Mouse (Mus musculus) CH12.LX (cell line): ENCODE results near the gene Slc47a2. TPM values are rescaled to one million over a fixed set of nuclear protein-coding genes. Genes with fewer than 3 reads are reported as not detected.

Experiments
- DNase-seq: peaks from one replicate; pipeline ENCODE4 v3.0.0-alpha.2; 2013; ENCODE audit errors: extremely low read depth
- H3K27ac ChIP-seq: 2 replicates; pipeline ENCODE4 v1.5.1; 2012; ENCODE audit warnings: low read depth, mild to moderate bottlenecking, control low read depth, moderate library complexity; ENCODE audit not compliant: insufficient read depth
- H3K27me3 ChIP-seq: replicated peaks from 2 replicates; pipeline ENCODE3; 2012; ENCODE audit warnings: inconsistent platforms
- H3K36me3 ChIP-seq, 2 experiments: replicated peaks in 1 of 2; 2 replicates each; pipeline versions ENCODE3 to v1.6.1; 2012; ENCODE audit warnings: inconsistent platforms in 1 of 2, low read length in 1 of 2, mild to moderate bottlenecking in 1 of 2, mixed read lengths in 1 of 2, moderate library complexity in 1 of 2; ENCODE audit not compliant: control insufficient read depth in 1 of 2, insufficient read depth in 1 of 2
- H3K4me1 ChIP-seq, 2 experiments: 2 replicates each; pipeline ENCODE4 v1.6.1; 2012; ENCODE audit warnings: inconsistent platforms in 1 of 2, moderate library complexity in 1 of 2; ENCODE audit not compliant: insufficient read depth in 2 of 2, control insufficient read depth in 1 of 2
- H3K4me2 ChIP-seq: 2 replicates; pipeline ENCODE4 v1.6.1; 2012; ENCODE audit warnings: low read depth, mild to moderate bottlenecking, control low read depth; ENCODE audit not compliant: poor library complexity, insufficient read depth, severe bottlenecking
- H3K4me3 ChIP-seq, 3 experiments: fragments of 150-350 bp in 1 of 3; sonication (generic) in 1 of 3; replicated peaks in 1 of 3; 2 replicates each; pipeline versions ENCODE3 to v1.5.1; 2011 to 2012; ENCODE audit warnings: low read depth in 2 of 3, low read length in 2 of 3, mild to moderate bottlenecking in 2 of 3, moderate library complexity in 2 of 3, control low read depth in 1 of 3, improper control_type of control experiment in 1 of 3, inconsistent platforms in 1 of 3, mixed read lengths in 1 of 3; ENCODE audit not compliant: poor library complexity in 1 of 3
- H3K79me2 ChIP-seq: replicated peaks from 2 replicates; pipeline ENCODE4 v1.6.1; 2012; ENCODE audit warnings: mild to moderate bottlenecking, moderate library complexity; ENCODE audit not compliant: control insufficient read depth, poor library complexity, insufficient read depth, severe bottlenecking; ENCODE audit errors: extremely low read depth
- H3K9ac ChIP-seq: 2 replicates; pipeline ENCODE4 v1.6.1; 2012; ENCODE audit warnings: low read depth, mild to moderate bottlenecking, control low read depth, moderate library complexity; ENCODE audit not compliant: insufficient read depth
- H3K9me3 ChIP-seq: replicated peaks from 2 replicates; pipeline ENCODE3; 2012; ENCODE audit warnings: low read length, inconsistent platforms, mixed read lengths
- BHLHE40 ChIP-seq: IDR thresholded peaks from 2 replicates; pipeline ENCODE4 v1.6.1; 2011; ENCODE audit warnings: mild to moderate bottlenecking, low read depth, low read length, improper control_type of control experiment
- CHD2 ChIP-seq: IDR thresholded peaks from 2 replicates; pipeline ENCODE4 v1.6.1; 2011; ENCODE audit warnings: low read length, improper control_type of control experiment
- CTCF ChIP-seq, 2 experiments: IDR thresholded peaks in 1 of 2; conservative IDR thresholded peaks in 1 of 2; 2 replicates each; pipeline ENCODE4 v1.5.1; 2011 to 2012; ENCODE audit warnings: low read depth in 2 of 2, low read length in 2 of 2, improper control_type of control experiment in 1 of 2, inconsistent platforms in 1 of 2, mild to moderate bottlenecking in 1 of 2, moderate library complexity in 1 of 2
- EP300 ChIP-seq: IDR thresholded peaks from 2 replicates; pipeline ENCODE4 v1.6.1; 2011; ENCODE audit warnings: low read length, improper control_type of control experiment
- ETS1 ChIP-seq: conservative IDR thresholded peaks from 2 replicates; pipeline ENCODE4 v1.6.1; 2012; ENCODE audit warnings: low read depth, mild to moderate bottlenecking, inconsistent platforms, low read length, improper control_type of control experiment, moderate library complexity
- JUND ChIP-seq: conservative IDR thresholded peaks from 2 replicates; pipeline ENCODE4 v1.6.1; 2011; ENCODE audit warnings: low read depth, low read length, improper control_type of control experiment
- MAZ ChIP-seq: IDR thresholded peaks from 2 replicates; pipeline ENCODE4 v1.6.1; 2012; ENCODE audit warnings: low read depth, mild to moderate bottlenecking, inconsistent platforms, low read length, improper control_type of control experiment, moderate library complexity
- MEF2A ChIP-seq: IDR thresholded peaks from 2 replicates; pipeline ENCODE4 v1.6.1; 2014; ENCODE audit warnings: low read depth, mild to moderate bottlenecking, inconsistent platforms, low read length, improper control_type of control experiment, borderline replicate concordance
- MXI1 ChIP-seq: IDR thresholded peaks from 2 replicates; pipeline ENCODE4 v1.6.1; 2011; ENCODE audit warnings: mild to moderate bottlenecking, low read depth, low read length, improper control_type of control experiment
- MYC ChIP-seq: IDR thresholded peaks from 2 replicates; pipeline ENCODE4 v1.6.1; 2011; ENCODE audit warnings: low read depth, mild to moderate bottlenecking, improper control_type of control experiment, low read length
- NELFE ChIP-seq: IDR thresholded peaks from 2 replicates; pipeline ENCODE4 v1.6.1; 2011; ENCODE audit warnings: low read depth, low read length, improper control_type of control experiment
- NRF1 ChIP-seq: IDR thresholded peaks from 2 replicates; pipeline ENCODE4 v1.6.1; 2014; ENCODE audit warnings: low read depth, mild to moderate bottlenecking, inconsistent platforms, low read length, improper control_type of control experiment, moderate library complexity
- RCOR1 ChIP-seq: conservative IDR thresholded peaks from 2 replicates; pipeline ENCODE4 v1.6.1; 2012; ENCODE audit warnings: low read depth, mild to moderate bottlenecking, inconsistent platforms, low read length, improper control_type of control experiment
- TBP ChIP-seq: conservative IDR thresholded peaks from 2 replicates; pipeline ENCODE4 v1.6.1; 2011; ENCODE audit warnings: low read depth, low read length, improper control_type of control experiment
- TCF12 ChIP-seq: IDR thresholded peaks from 2 replicates; pipeline ENCODE4 v1.6.1; 2014; ENCODE audit warnings: low read depth, mild to moderate bottlenecking, inconsistent platforms, low read length, improper control_type of control experiment
- UBTF ChIP-seq: IDR thresholded peaks from 2 replicates; pipeline ENCODE4 v1.6.1; 2012; ENCODE audit warnings: low read depth, mild to moderate bottlenecking, inconsistent platforms, low read length, improper control_type of control experiment, moderate library complexity
- USF1 ChIP-seq: IDR thresholded peaks from 2 replicates; pipeline ENCODE4 v1.6.1; 2014; ENCODE audit warnings: low read depth, mild to moderate bottlenecking, inconsistent platforms, low read length, improper control_type of control experiment
- USF2 ChIP-seq: conservative IDR thresholded peaks from 2 replicates; pipeline ENCODE4 v1.6.1; 2011; ENCODE audit warnings: low read depth, low read length, improper control_type of control experiment
- ZKSCAN1 ChIP-seq: IDR thresholded peaks from 2 replicates; pipeline ENCODE4 v1.6.1; 2012; ENCODE audit warnings: low read depth, inconsistent platforms, low read length, improper control_type of control experiment, borderline replicate concordance
- ZMIZ1 ChIP-seq: IDR thresholded peaks from 2 replicates; pipeline ENCODE4 v1.6.1; 2012; ENCODE audit warnings: low read depth, mild to moderate bottlenecking, inconsistent platforms, low read length, improper control_type of control experiment
- ZNF384 ChIP-seq: IDR thresholded peaks from 2 replicates; pipeline ENCODE4 v1.6.1; 2012; ENCODE audit warnings: low read depth, low read length, improper control_type of control experiment, inconsistent platforms
- dilution Hi-C: fragments of 300-500 bp; cut with MboI; formaldehyde crosslinking; loops from 2 replicates; pipeline ENCODE4 v1.14.3; 2020; ENCODE audit warnings: low sequenced_read_pairs; ENCODE audit not compliant: extremely low pct_unique_long_range_greater_than_20kb, extremely low pct_ligation_motif_present
- in situ Hi-C: fragments of 300-500 bp; cut with MboI; formaldehyde crosslinking; loops from 3 replicates; pipeline ENCODE4 v1.14.3; 2019; ENCODE audit warnings: low sequenced_read_pairs, low pct_ligation_motif_present, low pct_unique_long_range_greater_than_20kb, mixed read lengths
- polyA plus RNA-seq: library from polyadenylated mRNA; unstranded; fragments of >175 nt; gene quantifications from 2 replicates; pipeline ENCODE4 v1.2.1, GENCODE M21; 2012; ENCODE audit warnings: low read depth; ENCODE audit not compliant: insufficient read length
- total RNA-seq, 2 experiments: library from RNA; depleted of rRNA; stranded (reverse); fragments of 300-350 nt in 1 of 2; fragments of >200 nt in 1 of 2; gene quantifications; 2 replicates each; pipeline ENCODE4 v1.2.3; 2012 to 2014

Slc47a2 gene
- total and polyA plus RNA-seq, 3 experiments: 0.08 to 0.68 (median 0.39) TPM

DNA sequence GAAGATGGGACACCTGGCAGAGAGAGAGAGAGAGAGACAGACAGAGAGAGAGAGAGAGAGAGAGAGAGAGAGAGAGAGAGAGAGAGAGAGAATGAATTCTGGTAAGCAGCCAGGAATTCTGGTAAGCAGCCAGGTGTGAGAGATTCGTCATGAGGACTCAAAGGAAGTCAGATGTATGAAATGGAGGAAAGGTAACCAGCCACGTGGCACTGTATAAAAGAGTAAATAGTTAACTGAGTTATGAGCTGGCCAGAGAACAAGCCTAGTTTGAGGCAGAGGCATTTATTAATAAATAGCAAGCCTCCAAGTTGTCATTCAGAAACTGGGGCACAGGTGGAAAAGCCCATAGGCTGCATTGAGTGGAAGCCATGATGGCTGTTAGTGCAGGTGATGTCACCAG lies 44.8 kb downstream of the Slc47a2 start:
- peaks cover 3 to 19% of the 10 kb centered on the region in 2 experiments; a peak in 3 of 4 replicates for H3K4me1 ChIP-seq
- H3K4me2 ChIP-seq: no peak overlapping the region
- no peak overlapping the region for H3K4me3 ChIP-seq
- no peak overlapping the region for H3K27ac ChIP-seq
- peaks cover 3% of the 10 kb centered on the region for H3K9me3 ChIP-seq
- H3K79me2 ChIP-seq: no peaks in the 10 kb centered on the region
- no peak for DNase-seq
- in situ Hi-C loops (no loop called here), dilution Hi-C loops (no loop called here)
- TF ChIP-seq MYC (no peak), MEF2A (no peak), MAZ (no peak), EP300 (no peak), JUND (no peak), NELFE (no peak), TCF12 (no peak), UBTF (no peak), CTCF (conservative IDR thresholded peaks at IDR 0.05 in 1 of 2, IDR thresholded peaks at IDR 0.05 in 1 of 2; ENCODE audit: low read depth in 2 of 2, low read length in 2 of 2) (no peak), MXI1 (no peak), USF1 (no peak), ETS1 (no peak), NRF1 (no peak), CHD2 (no peak), RCOR1 (no peak), ZMIZ1 (no peak), TBP (no peak), ZNF384 (no peak), BHLHE40 (no peak), ZKSCAN1 (no peak)
- peaks cover 2% of the 10 kb centered on the region for H3K27me3 ChIP-seq
- no peak overlapping the region for H3K9ac ChIP-seq
- peaks cover 0 to 3% of the 10 kb centered on the region in 2 experiments for H3K36me3 ChIP-seq

DNA sequence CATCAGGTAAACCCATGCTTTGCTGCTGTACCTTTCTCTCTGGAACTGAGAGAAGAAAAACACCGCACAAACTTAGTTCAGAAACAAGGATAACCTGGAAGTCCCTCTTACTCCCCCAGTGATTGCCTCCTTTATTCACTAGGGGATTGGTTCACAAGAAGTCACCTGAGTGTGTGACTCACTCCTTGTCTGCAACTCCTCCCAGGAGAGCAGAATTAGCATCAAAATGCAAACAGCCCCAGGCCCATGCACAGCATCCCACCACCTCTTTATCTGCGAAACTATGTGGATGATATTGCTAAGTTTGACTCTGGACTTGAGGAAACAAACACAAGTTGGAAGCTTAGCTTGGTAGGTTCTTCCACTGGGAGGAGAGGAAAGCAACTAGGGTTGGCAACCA lies 45.3 kb downstream of the Slc47a2 start:
- DNase-seq: no peak
- H3K27me3 ChIP-seq: peaks cover 2% of the 10 kb centered on the region
- peaks cover 3 to 19% of the 10 kb centered on the region in 2 experiments; a peak in 3 of 4 replicates for H3K4me1 ChIP-seq
- no peak overlapping the region for H3K4me2 ChIP-seq
- no peak overlapping the region for H3K9ac ChIP-seq
- in situ Hi-C loops: no loop called here
- TF ChIP-seq MAZ: no peak
- no peak for TF ChIP-seq NRF1
- no peak for TF ChIP-seq ETS1
- peak; percentile 2 for TF ChIP-seq BHLHE40
- no peak for TF ChIP-seq USF2
- dilution Hi-C loops: no loop called here
- no peak overlapping the region for H3K4me3 ChIP-seq
- peaks cover 0 to 3% of the 10 kb centered on the region in 2 experiments for H3K36me3 ChIP-seq
- peaks cover 3% of the 10 kb centered on the region for H3K9me3 ChIP-seq
- H3K79me2 ChIP-seq: no peaks in the 10 kb centered on the region
- H3K27ac ChIP-seq: no peak overlapping the region
